In genomic region chr1:89455421-89456091, GRCm38 (mm10) we compare ENCODE assay signal across 8 mouse cellular contexts. TPM values are rescaled to one million over a fixed set of nuclear protein-coding genes. Genes with fewer than 3 reads are reported as not detected.
DNase-seq lines count a peak whose midpoint lies in the region; ATAC-seq lines count a peak whose summit lies in the region.

No protein-coding gene starts in this region.

- peak overlapping the region; percentile 86 for H3K27ac ChIP-seq in hindbrain, embryonic 14.5 days
- no peak overlapping the region for H3K27ac ChIP-seq in limb, embryonic 12.5 days
- H3K27ac ChIP-seq in midbrain, embryonic 14.5 days (replicated peaks; ENCODE audit: low read depth, low read length) = peak overlapping the region; percentile 91

- peak overlapping the region; percentile 92 for H3K4me3 ChIP-seq in hindbrain, embryonic 14.5 days (replicated peaks; ENCODE audit: low read length)
- H3K4me3 ChIP-seq in limb, embryonic 12.5 days (replicated peaks) = peak overlapping the region; percentile 91
- peak overlapping the region; percentile 86 for H3K4me3 ChIP-seq in midbrain, embryonic 14.5 days (replicated peaks; ENCODE audit: low read depth, low read length)

- peak; percentile 40 to 53 for DNase-seq in left cerebral cortex, adult 18-20 months (ENCODE audit: low spot score in 2 of 2)
- DNase-seq in left cerebral cortex, adult 11 months (ENCODE audit: low spot score) = no peak
- peak; percentile 63 to 71 for DNase-seq in cerebellum, adult 18-20 months
- DNase-seq in forelimb bud, embryonic 11.5 days (ENCODE audit: low read depth, low spot score) = peak; percentile 35
- peak; percentile 49 for DNase-seq in hindbrain, embryonic 14.5 days (ENCODE audit: low spot score)
- DNase-seq in midbrain, embryonic 14.5 days = peak; percentile 76
- DNase-seq in urinary bladder, postnatal 14 days (ENCODE audit: low spot score) = peak; percentile 52

- peak overlapping the region; percentile 93 for H3K9ac ChIP-seq in hindbrain, embryonic 14.5 days
- peak overlapping the region; percentile 91 for H3K9ac ChIP-seq in limb, embryonic 12.5 days (replicated peaks)
- peak overlapping the region; percentile 86 for H3K9ac ChIP-seq in midbrain, embryonic 14.5 days (replicated peaks; ENCODE audit: low read length)

- H3K4me2 ChIP-seq in hindbrain, embryonic 14.5 days (replicated peaks) = peak overlapping the region; percentile 70
- peak overlapping the region; percentile 98 for H3K4me2 ChIP-seq in limb, embryonic 12.5 days
- H3K4me2 ChIP-seq in midbrain, embryonic 14.5 days (ENCODE audit: low read length) = peak overlapping the region; percentile 92

- H3K9me3 ChIP-seq in hindbrain, embryonic 14.5 days (ENCODE audit: control insufficient read depth, low read length) = peaks cover 6% of the 10 kb centered on the region; the same call in 1 of the 2 replicates
- peaks cover 11% of the 10 kb centered on the region for H3K9me3 ChIP-seq in limb, embryonic 12.5 days
- no peaks in the 10 kb centered on the region for H3K9me3 ChIP-seq in midbrain, embryonic 14.5 days (ENCODE audit: control insufficient read depth, low read length)

- under 1% methylated on average over 50 of the region's 51 CpGs for WGBS in hindbrain, embryonic 14.5 days
- WGBS in limb, embryonic 12.5 days = 1% methylated on average over 51 of the region's 51 CpGs
- under 1% methylated on average over 51 of the region's 51 CpGs for WGBS in midbrain, embryonic 14.5 days

- no peaks in the 10 kb centered on the region for H3K27me3 ChIP-seq in hindbrain, embryonic 14.5 days (ENCODE audit: control insufficient read depth, insufficient read depth, low read length)
- H3K27me3 ChIP-seq in limb, embryonic 12.5 days = no peaks in the 10 kb centered on the region
- H3K27me3 ChIP-seq in midbrain, embryonic 14.5 days (ENCODE audit: control insufficient read depth, insufficient read depth, low read length) = no peaks in the 10 kb centered on the region

- H3K4me1 ChIP-seq in hindbrain, embryonic 14.5 days (replicated peaks; ENCODE audit: control insufficient read depth, insufficient read depth, low read length) = peaks cover 20% of the 10 kb centered on the region
- peaks cover 27% of the 10 kb centered on the region for H3K4me1 ChIP-seq in limb, embryonic 12.5 days (replicated peaks)
- peaks cover 19% of the 10 kb centered on the region for H3K4me1 ChIP-seq in midbrain, embryonic 14.5 days (ENCODE audit: control insufficient read depth, insufficient read depth, low read length)

- peak; percentile 3; the same call in 1 of the 2 replicates for ATAC-seq in hindbrain, embryonic 14.5 days (ENCODE audit: low FRiP score)
- no peak for ATAC-seq in limb, embryonic 12.5 days (ENCODE audit: insufficient number of reproducible peaks, insufficient read depth, low FRiP score, low TSS enrichment, low read depth)
- peak; percentile 31; the same call in 1 of the 2 replicates for ATAC-seq in midbrain, embryonic 14.5 days (ENCODE audit: low FRiP score, low TSS enrichment)

- H3K36me3 ChIP-seq in hindbrain, embryonic 14.5 days (replicated peaks; ENCODE audit: control insufficient read depth, insufficient read depth) = no peaks in the 10 kb centered on the region
- peaks cover 9% of the 10 kb centered on the region for H3K36me3 ChIP-seq in limb, embryonic 12.5 days
- no peaks in the 10 kb centered on the region for H3K36me3 ChIP-seq in midbrain, embryonic 14.5 days (ENCODE audit: control insufficient read depth, insufficient read depth, low read length)

RNA-seq across cellular contexts. Expression of gene Agap1, which starts 0.9 kb away (rescaled TPM):
- 100 to 1,000 TPM; 224 to 253 TPM for total RNA-seq in left cerebral cortex, adult 18-20 months (2021)
- polyA plus RNA-seq in hindbrain, embryonic 14.5 days (2014; fragmentation: Nextera tagmentation; extraction: Ambion mirVana) = 72.2 and 81.2 TPM in 2 replicates
- polyA plus RNA-seq in limb, embryonic 12.5 days (2016; fragmentation: Nextera tagmentation; extraction: Ambion mirVana) = 23.1 and 23.4 TPM in 2 replicates
- 82.3 and 89.6 TPM in 2 replicates for polyA plus RNA-seq in midbrain, embryonic 14.5 days (2014; fragmentation: Nextera tagmentation; extraction: Ambion mirVana)
